In the genomic region with DNA sequence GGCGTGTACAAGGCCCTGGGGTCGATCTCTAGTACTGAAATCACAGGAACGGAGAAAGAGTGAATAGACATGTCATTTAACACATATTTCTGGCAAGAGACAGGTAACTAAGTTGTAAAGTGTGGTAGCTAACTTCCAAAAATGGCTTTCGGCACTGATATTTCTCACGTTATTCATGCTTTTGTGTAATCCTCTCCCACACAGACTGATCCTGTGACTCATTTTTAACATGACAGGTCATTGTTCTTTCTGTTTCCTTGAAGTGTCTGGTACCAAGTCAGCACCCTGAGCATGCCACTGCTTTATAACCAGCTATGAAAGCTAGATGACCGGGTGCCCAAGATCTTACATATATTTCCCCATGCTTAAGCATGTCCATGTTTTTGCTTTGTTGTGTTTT, we compare ENCODE assay signal across 21 mouse cellular contexts.
"Had no signal": no experiment of that assay in that cellular context is flagged by ENCODE, and none has a peak within 500 bp of the region (broad histone marks: within the 10 kb centered on the region; RNA-seq: fewer than 3 reads in every experiment).

No protein-coding gene starts in this region.

- H3K9ac ChIP-seq: kidney, embryonic 15.5 days; limb, embryonic 13.5 days; liver, embryonic 14.5 days; liver, postnatal 0 days; lung, embryonic 14.5 days; neural tube, embryonic 12.5 days; neural tube, embryonic 15.5 days had no signal

- H3K4me2 ChIP-seq: kidney, embryonic 15.5 days; limb, embryonic 13.5 days; lung, embryonic 14.5 days; midbrain, embryonic 11.5 days; neural tube, embryonic 12.5 days; neural tube, embryonic 15.5 days had no signal

- ATAC-seq: liver, postnatal 0 days had no signal

- DNase-seq: kidney, postnatal 14 days; kidney, postnatal 4 days; liver, postnatal 0 days; lung, embryonic 14.5 days; lung, postnatal 10 days; lung, postnatal 4 days; midbrain, embryonic 14.5 days; right cerebral cortex, adult 18-20 months; right cerebral cortex, postnatal 14 days; right cerebral cortex, postnatal 4 days; thymus, adult 2 months; thymus, postnatal 14 days; thymus, postnatal 4 days had no signal

- H3K36me3 ChIP-seq: kidney, embryonic 15.5 days; limb, embryonic 10.5 days; limb, embryonic 13.5 days; neural tube, embryonic 12.5 days; neural tube, embryonic 15.5 days had no signal

- H3K4me1 ChIP-seq: kidney, embryonic 15.5 days; limb, embryonic 10.5 days; limb, embryonic 13.5 days; neural tube, embryonic 12.5 days; neural tube, embryonic 15.5 days had no signal

- H3K4me3 ChIP-seq: kidney, embryonic 15.5 days; limb, embryonic 10.5 days; limb, embryonic 13.5 days; neural tube, embryonic 12.5 days; neural tube, embryonic 15.5 days had no signal

- H3K9me3 ChIP-seq: kidney, embryonic 15.5 days; limb, embryonic 10.5 days; limb, embryonic 13.5 days; neural tube, embryonic 12.5 days; neural tube, embryonic 15.5 days had no signal

- H3K27me3 ChIP-seq: kidney, embryonic 15.5 days; limb, embryonic 13.5 days; neural tube, embryonic 12.5 days; neural tube, embryonic 15.5 days had no signal

- H3K27ac ChIP-seq: kidney, embryonic 15.5 days; limb, embryonic 10.5 days; limb, embryonic 13.5 days; liver, embryonic 14.5 days; neural tube, embryonic 12.5 days; neural tube, embryonic 15.5 days; stomach, postnatal 0 days had no signal
